Mouse (Mus musculus) frontal cortex, postnatal 10 days (tissue): ENCODE data around the gene Anapc13.

Source experiments
- DNase-seq, 2 experiments: peaks; one replicate each; pipeline ENCODE4 v3.0.0; 2022; ENCODE audit warnings: low spot score in 2 of 2, mixed read lengths in 1 of 2

Gene Anapc13

GRCm38 (mm10) chr9:102631589-102632147 is 5.6 kb downstream of the Anapc13 start:
- no peak for DNase-seq

GRCm38 (mm10) chr9:102632173-102632572 is 6.1 kb downstream of the Anapc13 start:
- no peak for DNase-seq

- no peak for DNase-seq
These were observed 6.9 kb downstream of the Anapc13 start for GRCm38 (mm10) chr9:102632923-102633537.

GRCm38 (mm10) chr9:102634453-102634852 is 8.4 kb downstream of the Anapc13 start:
- DNase-seq, result no peak

- peak in 1 of 2 experiments; percentile 48 for DNase-seq
These were observed 10.5 kb downstream of the Anapc13 start for GRCm38 (mm10) chr9:102636553-102636952.

- no peak for DNase-seq
These were observed 11.0 kb downstream of the Anapc13 start for GRCm38 (mm10) chr9:102637115-102637514.

GRCm38 (mm10) chr9:102638963-102639362 is 12.9 kb downstream of the Anapc13 start:
- no peak for DNase-seq

GRCm38 (mm10) chr9:102639510-102639909 is 13.4 kb downstream of the Anapc13 start:
- DNase-seq, result no peak

- DNase-seq, result no peak
These were observed 15.4 kb downstream of the Anapc13 start for GRCm38 (mm10) chr9:102641531-102641930.

- no peak for DNase-seq
These were observed 17.0 kb downstream of the Anapc13 start for GRCm38 (mm10) chr9:102643071-102643485.

GRCm38 (mm10) chr9:102643486-102644101 is 17.5 kb downstream of the Anapc13 start:
- DNase-seq, result peak; percentile 47

GRCm38 (mm10) chr9:102645119-102645695 is 19.1 kb downstream of the Anapc13 start:
- DNase-seq, result no peak

GRCm38 (mm10) chr9:102647010-102647409 is 20.9 kb downstream of the Anapc13 start:
- no peak for DNase-seq

GRCm38 (mm10) chr9:102649917-102650527 is 23.9 kb downstream of the Anapc13 start:
- no peak for DNase-seq

- DNase-seq, result no peak
These were observed 24.5 kb downstream of the Anapc13 start for GRCm38 (mm10) chr9:102650637-102651036.

- no peak for DNase-seq
These were observed 25.2 kb downstream of the Anapc13 start for GRCm38 (mm10) chr9:102651199-102651720.

- no peak for DNase-seq
These were observed 30.4 kb downstream of the Anapc13 start for GRCm38 (mm10) chr9:102656355-102657095.

- no peak for DNase-seq
These were observed 42.0 kb downstream of the Anapc13 start for GRCm38 (mm10) chr9:102668115-102668514.

GRCm38 (mm10) chr9:102668906-102669305 is 42.8 kb downstream of the Anapc13 start:
- DNase-seq, result no peak

GRCm38 (mm10) chr9:102673381-102673780 is 47.3 kb downstream of the Anapc13 start:
- DNase-seq, result no peak

- DNase-seq, result no peak
These were observed 49.8 kb downstream of the Anapc13 start for GRCm38 (mm10) chr9:102675922-102676321.
